Mouse (Mus musculus) heart, embryonic 12.5 days (tissue): Measurements from ENCODE around the gene Insl3. TPM values are rescaled to one million over a fixed set of nuclear protein-coding genes. Genes with fewer than 3 reads are reported as not detected.
"Not testable (repeated sequence)": the region's sequence is repeated elsewhere in the genome, so short reads cannot be mapped to it uniquely, and the experiment has no call there.

Source experiments
- ATAC-seq: fragments of 200-750 bp; cut with Nextera tagmentation; 2 replicates; pipeline ENCODE4 v1.8.0; 2017; ENCODE audit warnings: moderate TSS enrichment, moderate library complexity; ENCODE audit not compliant: insufficient number of reproducible peaks, low FRiP score
- H3K27ac ChIP-seq: fragments of 300-500 bp; sonication (generic); 2 replicates; pipeline ENCODE4 v1.5.1; 2016; ENCODE audit warnings: mild to moderate bottlenecking, moderate library complexity; ENCODE audit not compliant: poor library complexity, severe bottlenecking
- H3K27me3 ChIP-seq: fragments of 300-500 bp; sonication (generic); replicated peaks from 2 replicates; pipeline ENCODE4 v1.6.1; 2016; ENCODE audit warnings: mild to moderate bottlenecking, moderate library complexity
- H3K36me3 ChIP-seq: fragments of 300-500 bp; sonication (generic); 2 replicates; pipeline ENCODE4 v1.6.1; 2016; ENCODE audit warnings: mild to moderate bottlenecking, moderate library complexity
- H3K4me1 ChIP-seq: fragments of 300-500 bp; sonication (generic); replicated peaks from 2 replicates; pipeline ENCODE4 v1.6.1; 2016; ENCODE audit warnings: mild to moderate bottlenecking
- H3K4me2 ChIP-seq: fragments of 300-500 bp; sonication (generic); 2 replicates; pipeline ENCODE4 v1.6.1; 2016; ENCODE audit warnings: mild to moderate bottlenecking, moderate library complexity
- H3K4me3 ChIP-seq: fragments of 300-500 bp; sonication (generic); 2 replicates; pipeline ENCODE4 v1.5.1; 2016; ENCODE audit warnings: mild to moderate bottlenecking
- H3K9ac ChIP-seq: fragments of 300-500 bp; sonication (generic); 2 replicates; pipeline ENCODE4 v1.6.1; 2016; ENCODE audit warnings: mild to moderate bottlenecking, moderate library complexity
- H3K9me3 ChIP-seq: fragments of 300-500 bp; sonication (generic); replicated peaks from 2 replicates; pipeline ENCODE4 v1.6.1; 2016; ENCODE audit warnings: mild to moderate bottlenecking, moderate library complexity
- WGBS: fragments of 180-500 bp; shearing (Covaris S2); methylation state at CpG from one replicate; pipeline ENCODE4 v1.1.7; 2016; 5-methylcytosine and 5-hydroxymethylcytosine counted together
- polyA plus RNA-seq: library from polyadenylated mRNA; unstranded; fragments of >200 nt; fragmentation: Nextera tagmentation; extraction: Ambion mirVana; gene quantifications from 2 replicates; pipeline ENCODE4 v1.2.1, GENCODE M21; 2016

The Insl3 gene
- polyA plus RNA-seq, 1 experiment from 2014 or later: 2.4 TPM

- Histone ChIP-seq H3K36me3 (no peaks in the 10 kb centered on the region), H3K9ac (0 out of 2 replicates have a peak overlapping the region, but pooled peaks have one; percentile 57), H3K9me3 (no peaks in the 10 kb centered on the region), H3K4me3 (peak overlapping the region; percentile 34), H3K4me1 (peaks cover 24% of the 10 kb centered on the region), H3K27ac (no peak overlapping the region), H3K27me3 (peaks cover 61% of the 10 kb centered on the region), H3K4me2 (peak overlapping the region; percentile 72)
- ATAC-seq: no peak
- WGBS: 14% methylated on average over 14 of the region's 16 CpGs
Measured at GRCm38 (mm10) chr8:71728826-71729620, 40.0 kb downstream of the Insl3 start.

- no peaks in the 10 kb centered on the region for H3K9me3 ChIP-seq
- H3K4me1 ChIP-seq: peaks cover 16% of the 10 kb centered on the region
- H3K4me3 ChIP-seq: no peak overlapping the region
- ATAC-seq: no peak
- no peak overlapping the region for H3K9ac ChIP-seq
- H3K27ac ChIP-seq: no peak overlapping the region
- H3K4me2 ChIP-seq: no peak overlapping the region
- no peaks in the 10 kb centered on the region for H3K36me3 ChIP-seq
- WGBS: 42% methylated on average over 3 of the region's 3 CpGs
- peaks cover 34% of the 10 kb centered on the region for H3K27me3 ChIP-seq
Measured at GRCm38 (mm10) chr8:71731652-71732230, 42.7 kb downstream of the Insl3 start.

GRCm38 (mm10) chr8:71738316-71738715 lies 49.3 kb downstream of the Insl3 start:
- not testable (repeated sequence) for H3K27ac ChIP-seq, H3K4me1 ChIP-seq, H3K4me2 ChIP-seq, H3K4me3 ChIP-seq, ATAC-seq, H3K9ac ChIP-seq, H3K36me3 ChIP-seq, H3K9me3 ChIP-seq
- peaks cover 13% of the 10 kb centered on the region for H3K27me3 ChIP-seq

Other genes starting within 250 kb of the Insl3 start
- 35.4 and 36.7 TPM in 2 replicates for gene Abhd8, start 225.6 kb upstream of the Insl3 start, polyA plus RNA-seq
- 172 and 175 TPM in 2 replicates for gene Mrpl34, start 224.3 kb upstream of the Insl3 start, polyA plus RNA-seq
- gene Dda1, start 220.0 kb upstream of the Insl3 start, polyA plus RNA-seq: 85.4 and 89.9 TPM in 2 replicates
- gene Ano8, start 203.3 kb upstream of the Insl3 start, polyA plus RNA-seq: 2.7 and 3.8 TPM in 2 replicates
- 11.6 and 12.8 TPM in 2 replicates for gene Gtpbp3, start 201.1 kb upstream of the Insl3 start, polyA plus RNA-seq
- 184 and 202 TPM in 2 replicates for gene Plvap, start 177.5 kb upstream of the Insl3 start, polyA plus RNA-seq
- 0.83 and 1.4 TPM in 2 replicates for gene Ccdc194, start 163.5 kb upstream of the Insl3 start, polyA plus RNA-seq
- gene Bst2, start 151.8 kb upstream of the Insl3 start, polyA plus RNA-seq: 25.6 and 28.8 TPM in 2 replicates
- 51.8 and 53.4 TPM in 2 replicates for gene Mvb12a, start 146.3 kb upstream of the Insl3 start, polyA plus RNA-seq
- gene Tmem221, start 130.3 kb upstream of the Insl3 start, polyA plus RNA-seq: 0.28 and 0.58 TPM in 2 replicates
- not detected in 2 replicates for gene Nxnl1, start 122.6 kb upstream of the Insl3 start, polyA plus RNA-seq
- gene Slc27a1, start 120.3 kb upstream of the Insl3 start, polyA plus RNA-seq: 21.2 and 22.6 TPM in 2 replicates
- 178 and 179 TPM in 2 replicates for gene Pgls, start 97.0 kb upstream of the Insl3 start, polyA plus RNA-seq
- gene Fam129c, start 91.6 kb upstream of the Insl3 start, polyA plus RNA-seq: 2.2 and 2.4 TPM in 2 replicates
- 60.7 and 61.4 TPM in 2 replicates for gene Colgalt1, start 78.2 kb upstream of the Insl3 start, polyA plus RNA-seq
- 0.47 and 0.64 TPM in 2 replicates for gene Unc13a, start 17.5 kb upstream of the Insl3 start, polyA plus RNA-seq
- gene Jak3, start 12.9 kb upstream of the Insl3 start, polyA plus RNA-seq: 10.6 and 11.8 TPM in 2 replicates
- gene B3gnt3, start 12.6 kb downstream of the Insl3 start, polyA plus RNA-seq: 3.4 and 3.7 TPM in 2 replicates
- 1.6 and 2.1 TPM in 2 replicates for gene Fcho1, start 36.5 kb downstream of the Insl3 start, polyA plus RNA-seq
- gene Zfp709, start 192.8 kb downstream of the Insl3 start, polyA plus RNA-seq: 4.4 and 5.9 TPM in 2 replicates
- gene Zfp882, start 219.4 kb downstream of the Insl3 start, polyA plus RNA-seq: 2.4 and 2.9 TPM in 2 replicates
- gene Zfp617, start 219.4 kb downstream of the Insl3 start, polyA plus RNA-seq: 28.1 and 30.1 TPM in 2 replicates